Mouse (Mus musculus) retina, postnatal 7 days (tissue): ENCODE data around the gene Med6.
"Not testable (repeated sequence)": the region's sequence is repeated elsewhere in the genome, so short reads cannot be mapped to it uniquely, and the experiment has no call there.

ENCODE experiments used
- DNase-seq: peaks from one replicate; pipeline ENCODE4 v3.0.0-alpha.2; 2012; ENCODE audit warnings: low read depth, low spot score

Gene Med6

GRCm38 (mm10) chr12:81564173-81564572 is 30.6 kb downstream of the Med6 start:
- DNase-seq: no peak

GRCm38 (mm10) chr12:81549286-81549685 is 45.5 kb downstream of the Med6 start:
- DNase-seq: no peak

GRCm38 (mm10) chr12:81547163-81547562 is 47.6 kb downstream of the Med6 start:
- no peak for DNase-seq

GRCm38 (mm10) chr12:81533029-81533419 is 61.8 kb downstream of the Med6 start:
- DNase-seq: no peak

GRCm38 (mm10) chr12:81532316-81533028 is 62.3 kb downstream of the Med6 start, which contains the start of the genes Gm20498 and Synj2bp:
TSS of gene Gm20498 (minus strand) at chr12:81532905.
TSS of gene Synj2bp (minus strand) at chr12:81532911.
- DNase-seq: peak; percentile 61

GRCm38 (mm10) chr12:81530587-81530986 is 64.2 kb downstream of the Med6 start:
- not testable (repeated sequence) for DNase-seq
